Mouse (Mus musculus): ENCODE data around the gene Tmeff1. TPM values are rescaled to one million over a fixed set of nuclear protein-coding genes. Genes with fewer than 3 reads are reported as not detected.
"Not testable (repeated sequence)": the region's sequence is repeated elsewhere in the genome, so short reads cannot be mapped to it uniquely, and the experiment has no call there.

Gene Tmeff1
- polyA plus RNA-seq, 1 experiment from 2014 or later: 242 TPM

DNA sequence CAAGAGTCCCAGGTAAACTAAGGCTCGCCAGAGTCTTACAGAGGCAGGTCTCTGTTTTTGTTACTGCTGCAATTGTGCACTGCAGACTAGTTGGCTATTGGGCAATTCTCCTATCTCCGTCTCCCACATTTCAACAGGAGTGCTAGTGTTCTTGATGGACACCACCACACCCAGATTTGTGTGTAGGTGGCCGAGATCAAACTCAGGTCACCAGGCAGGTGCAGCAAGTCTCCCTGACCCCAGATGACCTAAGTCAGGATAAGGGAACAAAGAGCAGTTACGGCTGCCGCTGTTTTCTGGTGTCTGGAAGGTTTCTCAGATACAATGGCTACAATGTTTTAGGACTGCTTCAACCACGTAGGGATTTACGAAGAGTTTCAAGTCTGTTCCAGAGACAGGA, 95.2 kb downstream of the Tmeff1 start:
- Histone ChIP-seq H3K4me2 (replicated peaks; ENCODE audit: low read depth, low read length) (no peak overlapping the region), H3K9me3 (ENCODE audit: control insufficient read depth, low read length) (no peaks in the 10 kb centered on the region), H3K27ac (ENCODE audit: low read depth, low read length) (no peak overlapping the region), H3K4me1 (replicated peaks; ENCODE audit: control insufficient read depth, insufficient read depth, low read length) (no peaks in the 10 kb centered on the region), H3K36me3 (ENCODE audit: control insufficient read depth, insufficient read depth, low read length) (no peaks in the 10 kb centered on the region), H3K4me3 (ENCODE audit: low read depth, low read length) (no peak overlapping the region), H3K27me3 (ENCODE audit: control insufficient read depth, insufficient read depth, low read length) (no peaks in the 10 kb centered on the region), H3K9ac (ENCODE audit: low read depth, low read length) (no peak overlapping the region)
- WGBS: 73% methylated on average over 7 of the region's 7 CpGs
- DNase-seq (ENCODE audit: low spot score) (no peak), ATAC-seq (ENCODE audit: low FRiP score) (no peak)

- Histone ChIP-seq H3K27me3 (ENCODE audit: control insufficient read depth, insufficient read depth, low read length) (no peaks in the 10 kb centered on the region), H3K36me3 (ENCODE audit: control insufficient read depth, insufficient read depth, low read length) (no peaks in the 10 kb centered on the region), H3K9me3 (ENCODE audit: control insufficient read depth, low read length) (no peaks in the 10 kb centered on the region), H3K27ac (ENCODE audit: low read depth, low read length) (no peak overlapping the region), H3K4me1 (replicated peaks; ENCODE audit: control insufficient read depth, insufficient read depth, low read length) (no peaks in the 10 kb centered on the region), H3K4me3 (ENCODE audit: low read depth, low read length) (no peak overlapping the region), H3K9ac (ENCODE audit: low read depth, low read length) (no peak overlapping the region), H3K4me2 (replicated peaks; ENCODE audit: low read depth, low read length) (no peak overlapping the region)
- 51% methylated on average over 10 of the region's 11 CpGs for WGBS
- ATAC-seq (ENCODE audit: low FRiP score) (no peak), DNase-seq (ENCODE audit: low spot score) (peak; percentile 78)
These were observed 95.8 kb downstream of the Tmeff1 start for GRCm38 (mm10) chr4:48680648-48681343.

DNA sequence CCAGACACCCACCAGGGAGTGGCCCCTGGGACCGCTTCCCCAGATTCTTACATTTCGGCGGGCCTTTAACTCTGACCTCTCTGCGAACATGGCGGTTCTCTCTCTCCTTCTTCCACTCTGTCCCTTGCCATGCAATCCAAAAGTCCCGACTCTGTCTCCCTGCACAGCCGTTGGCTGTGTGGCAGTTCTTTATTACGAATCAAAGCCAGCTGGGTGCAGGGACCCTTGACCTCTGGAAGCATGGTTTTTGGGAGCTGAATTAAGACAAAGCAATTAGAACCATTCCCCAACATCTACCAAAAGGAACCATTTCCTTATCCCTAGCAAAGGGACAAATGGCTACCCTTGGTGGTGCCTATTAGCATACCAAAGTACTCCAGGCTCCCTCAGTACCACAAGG, 98.2 kb downstream of the Tmeff1 start:
- Histone ChIP-seq H3K27ac (ENCODE audit: low read depth, low read length) (no peak overlapping the region), H3K27me3 (ENCODE audit: control insufficient read depth, insufficient read depth, low read length) (no peaks in the 10 kb centered on the region), H3K4me2 (replicated peaks; ENCODE audit: low read depth, low read length) (no peak overlapping the region), H3K9ac (ENCODE audit: low read depth, low read length) (no peak overlapping the region), H3K4me3 (ENCODE audit: low read depth, low read length) (no peak overlapping the region), H3K36me3 (ENCODE audit: control insufficient read depth, insufficient read depth, low read length) (no peaks in the 10 kb centered on the region), H3K9me3 (ENCODE audit: control insufficient read depth, low read length) (no peaks in the 10 kb centered on the region), H3K4me1 (replicated peaks; ENCODE audit: control insufficient read depth, insufficient read depth, low read length) (no peaks in the 10 kb centered on the region)
- 82% methylated on average over 8 of the region's 8 CpGs for WGBS
- no peak for DNase-seq (ENCODE audit: low spot score)
- ATAC-seq (ENCODE audit: low FRiP score): no peak

- H3K4me3 ChIP-seq (ENCODE audit: low read depth, low read length); DNase-seq (ENCODE audit: low spot score); H3K4me2 ChIP-seq (replicated peaks; ENCODE audit: low read depth, low read length); H3K36me3 ChIP-seq (ENCODE audit: control insufficient read depth, insufficient read depth, low read length); H3K9ac ChIP-seq (ENCODE audit: low read depth, low read length); ATAC-seq (ENCODE audit: low FRiP score); H3K9me3 ChIP-seq (ENCODE audit: control insufficient read depth, low read length); H3K4me1 ChIP-seq (replicated peaks; ENCODE audit: control insufficient read depth, insufficient read depth, low read length); H3K27ac ChIP-seq (ENCODE audit: low read depth, low read length); H3K27me3 ChIP-seq (ENCODE audit: control insufficient read depth, insufficient read depth, low read length): not testable (repeated sequence)
- WGBS: 98% methylated on average over 13 of the region's 21 CpGs
These were observed 98.7 kb downstream of the Tmeff1 start for GRCm38 (mm10) chr4:48683633-48684209.

DNA sequence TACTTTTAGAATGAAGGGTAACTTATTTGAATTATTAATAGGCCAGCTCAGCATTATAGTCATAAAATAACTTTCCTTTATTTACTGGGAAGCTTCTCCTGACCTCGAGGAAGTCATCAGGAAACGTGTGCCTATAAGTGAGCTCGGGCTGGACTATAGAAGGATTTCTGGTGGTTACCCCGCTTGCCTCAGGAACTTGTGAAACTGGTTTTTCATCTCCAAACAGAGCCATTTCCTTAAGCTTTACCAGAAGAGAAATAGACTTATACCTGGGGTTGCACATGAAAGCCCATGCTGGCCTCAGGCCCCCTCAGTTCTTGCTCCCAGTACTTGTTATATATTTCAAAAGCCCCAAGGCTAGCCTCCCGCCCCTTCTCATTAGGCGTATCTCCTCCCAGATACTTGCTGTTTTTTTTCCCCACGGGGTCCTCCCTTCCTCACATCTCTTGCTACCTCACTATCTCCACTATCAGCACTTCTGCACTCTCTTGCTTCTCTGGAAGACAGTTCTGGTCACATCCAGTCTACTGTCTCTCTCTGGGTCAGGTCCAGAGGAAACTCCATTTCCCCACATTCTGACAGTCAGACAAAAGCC, 99.7 kb downstream of the Tmeff1 start:
- Histone ChIP-seq H3K27me3 (ENCODE audit: control insufficient read depth, insufficient read depth, low read length) (no peaks in the 10 kb centered on the region), H3K4me3 (ENCODE audit: low read depth, low read length) (no peak overlapping the region), H3K36me3 (ENCODE audit: control insufficient read depth, insufficient read depth, low read length) (no peaks in the 10 kb centered on the region), H3K27ac (ENCODE audit: low read depth, low read length) (no peak overlapping the region), H3K4me1 (replicated peaks; ENCODE audit: control insufficient read depth, insufficient read depth, low read length) (no peaks in the 10 kb centered on the region), H3K9me3 (ENCODE audit: control insufficient read depth, low read length) (no peaks in the 10 kb centered on the region), H3K4me2 (replicated peaks; ENCODE audit: low read depth, low read length) (no peak overlapping the region), H3K9ac (ENCODE audit: low read depth, low read length) (no peak overlapping the region)
- DNase-seq (ENCODE audit: low spot score): no peak
- WGBS: 86% methylated on average over 7 of the region's 7 CpGs
- no peak for ATAC-seq (ENCODE audit: low FRiP score)

DNA sequence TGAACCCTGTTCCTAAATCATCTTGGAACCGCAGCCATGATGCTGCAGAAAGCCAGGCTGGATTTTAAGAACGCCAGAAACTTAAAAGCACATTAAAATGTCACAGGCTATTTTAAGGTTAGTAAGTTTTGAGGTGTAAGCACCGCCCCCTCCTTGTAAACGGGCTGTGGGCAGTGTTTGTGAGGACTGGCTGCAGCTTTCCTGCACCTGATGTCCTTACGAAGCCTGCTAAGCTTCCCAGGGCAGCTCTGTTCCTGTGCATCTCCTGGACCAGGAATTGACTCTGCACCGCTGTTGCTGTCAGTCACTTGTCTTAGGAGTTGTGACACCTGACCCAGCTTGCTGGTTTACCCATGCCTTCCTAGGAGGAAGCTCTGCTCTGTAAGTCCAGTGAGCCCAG, 103.2 kb downstream of the Tmeff1 start:
- Histone ChIP-seq H3K4me1 (replicated peaks; ENCODE audit: control insufficient read depth, insufficient read depth, low read length) (no peaks in the 10 kb centered on the region), H3K36me3 (ENCODE audit: control insufficient read depth, insufficient read depth, low read length) (no peaks in the 10 kb centered on the region), H3K27me3 (ENCODE audit: control insufficient read depth, insufficient read depth, low read length) (no peaks in the 10 kb centered on the region), H3K4me2 (replicated peaks; ENCODE audit: low read depth, low read length) (no peak overlapping the region), H3K9ac (ENCODE audit: low read depth, low read length) (no peak overlapping the region), H3K4me3 (ENCODE audit: low read depth, low read length) (no peak overlapping the region), H3K9me3 (ENCODE audit: control insufficient read depth, low read length) (no peaks in the 10 kb centered on the region), H3K27ac (ENCODE audit: low read depth, low read length) (no peak overlapping the region)
- ATAC-seq (ENCODE audit: low FRiP score) (no peak), DNase-seq (ENCODE audit: low spot score) (no peak)
- WGBS: 86% methylated on average over 6 of the region's 6 CpGs

- H3K9ac ChIP-seq (ENCODE audit: low read depth, low read length): no peak overlapping the region
These were observed 105.7 kb downstream of the Tmeff1 start for GRCm38 (mm10) chr4:48690640-48691039.

GRCm38 (mm10) chr4:48691793-48692437, 106.9 kb downstream of the Tmeff1 start:
- no peak overlapping the region for H3K4me2 ChIP-seq (replicated peaks; ENCODE audit: low read depth, low read length)

More at GRCm38 (mm10) chr4:48690640-48691039, 105.7 kb downstream of the Tmeff1 start:
- H3K9me3 ChIP-seq (ENCODE audit: control insufficient read depth, low read length): no peaks in the 10 kb centered on the region
- H3K4me1 ChIP-seq (replicated peaks; ENCODE audit: control insufficient read depth, insufficient read depth, low read length): no peaks in the 10 kb centered on the region
- H3K27me3 ChIP-seq (ENCODE audit: control insufficient read depth, insufficient read depth, low read length): no peaks in the 10 kb centered on the region
- ATAC-seq (ENCODE audit: low FRiP score): peak; percentile 45; the same call in 1 of the 2 replicates
- no peak overlapping the region for H3K4me3 ChIP-seq (ENCODE audit: low read depth, low read length)
- no peak overlapping the region for H3K4me2 ChIP-seq (replicated peaks; ENCODE audit: low read depth, low read length)
- WGBS: 88% methylated on average over 9 of the region's 9 CpGs
- H3K36me3 ChIP-seq (ENCODE audit: control insufficient read depth, insufficient read depth, low read length): no peaks in the 10 kb centered on the region
- no peak overlapping the region for H3K27ac ChIP-seq (ENCODE audit: low read depth, low read length)
- peak; percentile 73 for DNase-seq (ENCODE audit: low spot score)

More at GRCm38 (mm10) chr4:48691793-48692437, 106.9 kb downstream of the Tmeff1 start:
- peak; percentile 81 for DNase-seq (ENCODE audit: low spot score)
- ATAC-seq (ENCODE audit: low FRiP score): peak; percentile 75
- H3K9me3 ChIP-seq (ENCODE audit: control insufficient read depth, low read length): no peaks in the 10 kb centered on the region
- H3K4me3 ChIP-seq (ENCODE audit: low read depth, low read length): no peak overlapping the region
- H3K27ac ChIP-seq (ENCODE audit: low read depth, low read length): no peak overlapping the region
- H3K36me3 ChIP-seq (ENCODE audit: control insufficient read depth, insufficient read depth, low read length): no peaks in the 10 kb centered on the region
- H3K9ac ChIP-seq (ENCODE audit: low read depth, low read length): no peak overlapping the region
- WGBS: 42% methylated on average over 7 of the region's 7 CpGs
- H3K4me1 ChIP-seq (replicated peaks; ENCODE audit: control insufficient read depth, insufficient read depth, low read length): no peaks in the 10 kb centered on the region
- no peaks in the 10 kb centered on the region for H3K27me3 ChIP-seq (ENCODE audit: control insufficient read depth, insufficient read depth, low read length)

Data from hindbrain, embryonic 11.5 days (tissue).